Mouse (Mus musculus) Patski (cell line): Measurements from ENCODE around the gene Ptrh1. TPM values are rescaled to one million over a fixed set of nuclear protein-coding genes. Genes with fewer than 3 reads are reported as not detected.

ENCODE experiments used
- ATAC-seq: fragments of 100-300 bp; one replicate; pipeline ENCODE4 v1.8.0; 2021
- CTCF ChIA-PET: fragments of 350-600 bp; sonication (Branson Sonifier 250); formaldehyde crosslinking; loops from one replicate; lab custom pipeline; 2022; ENCODE audit warnings: inconsistent platforms; lab: Charles Lee
- POLR2A ChIA-PET: fragments of 350-600 bp; sonication (Branson Sonifier 250); formaldehyde crosslinking; loops from one replicate; lab custom pipeline; 2022; ENCODE audit warnings: antibody characterized with exemption, inconsistent platforms; lab: Charles Lee
- DNase-seq: peaks from one replicate; pipeline ENCODE4 v3.0.0-alpha.2; 2011; ENCODE audit warnings: low read depth, low spot score
- H3K27me3 ChIP-seq: fragments of 371-371 bp; one replicate; pipeline ENCODE4 v1.5.1; 2021
- CTCF ChIP-seq: fragments of 100-300 bp; IDR thresholded peaks from one replicate; pipeline ENCODE4 v1.5.1; 2021
- in situ Hi-C: fragments of 300-500 bp; cut with MboI; formaldehyde crosslinking; loops from 3 replicates; pipeline ENCODE4 v1.11.1; 2018; ENCODE audit warnings: low pct_unique_long_range_greater_than_20kb, mixed read lengths
- polyA plus RNA-seq: library from polyadenylated mRNA; unstranded; gene quantifications from one replicate; pipeline ENCODE4 v1.2.3, GENCODE M21; 2021

Gene Ptrh1
- polyA plus RNA-seq, 1 experiment from 2014 or later = 19.5 TPM

GRCm38 (mm10) chr2:32817589-32817988 lies 42.0 kb downstream of the Ptrh1 start:
- no peak for TF ChIP-seq CTCF
- ChIA-PET POLR2A (no interaction called here), CTCF (interaction anchor here (1.0 kb wide), 1 partner anchor 42 kb away, joined by 3 read pairs; no protein-coding TSS in a partner anchor)
- ATAC-seq (no peak), DNase-seq (no peak)
- no peaks in the 10 kb centered on the region for H3K27me3 ChIP-seq
- in situ Hi-C loops = no loop called here

- ATAC-seq = no peak
- ChIA-PET CTCF (interaction anchor here (1.1 to 6.4 kb wide), 2 partner anchors 24 to 36 kb away, joined by 4 to 30 read pairs; no protein-coding TSS in a partner anchor), POLR2A (no interaction called here)
- no peak for DNase-seq
- no peak for TF ChIP-seq CTCF
- no peaks in the 10 kb centered on the region for H3K27me3 ChIP-seq
- in situ Hi-C loops = no loop called here
Observed at GRCm38 (mm10) chr2:32818208-32818607, 42.6 kb downstream of the Ptrh1 start.

- in situ Hi-C loops = no loop called here
- no peaks in the 10 kb centered on the region for H3K27me3 ChIP-seq
- peak; percentile 78 for TF ChIP-seq CTCF
- DNase-seq (no peak), ATAC-seq (peak; percentile 21)
- ChIA-PET POLR2A (no interaction called here), CTCF (interaction anchor here (0.6 to 6.4 kb wide), 7 partner anchors 14 to 43 kb away, joined by 3 to 30 read pairs (median 3); no protein-coding TSS in a partner anchor)
Observed at GRCm38 (mm10) chr2:32821041-32821802, 45.6 kb downstream of the Ptrh1 start.

GRCm38 (mm10) chr2:32822643-32823042 lies 47.1 kb downstream of the Ptrh1 start:
- POLR2A ChIA-PET = no interaction called here
- CTCF ChIA-PET = interaction anchor here (2.1 to 6.4 kb wide), 2 partner anchors 32 to 35 kb away, joined by 6 to 30 read pairs; no protein-coding TSS in a partner anchor
- no peaks in the 10 kb centered on the region for H3K27me3 ChIP-seq
- DNase-seq = no peak
- in situ Hi-C loops = no loop called here
- no peak for TF ChIP-seq CTCF
- no peak for ATAC-seq

GRCm38 (mm10) chr2:32823153-32823552 lies 47.6 kb downstream of the Ptrh1 start:
- no peak for TF ChIP-seq CTCF
- no peaks in the 10 kb centered on the region for H3K27me3 ChIP-seq
- POLR2A ChIA-PET = no interaction called here
- DNase-seq (no peak), ATAC-seq (no peak)
- CTCF ChIA-PET = interaction anchor here (1.0 to 6.4 kb wide), 3 partner anchors 12 to 34 kb away, joined by 3 to 30 read pairs (median 6); no protein-coding TSS in a partner anchor
- in situ Hi-C loops = no loop called here

GRCm38 (mm10) chr2:32823579-32824154 lies 48.1 kb downstream of the Ptrh1 start:
- DNase-seq = no peak
- H3K27me3 ChIP-seq = no peaks in the 10 kb centered on the region
- in situ Hi-C loops = no loop called here
- POLR2A ChIA-PET = no interaction called here
- CTCF ChIA-PET = interaction anchor here (1.0 to 6.4 kb wide), 3 partner anchors 13 to 34 kb away, joined by 3 to 30 read pairs (median 6); no protein-coding TSS in a partner anchor
- no peak for ATAC-seq
- TF ChIP-seq CTCF = no peak

GRCm38 (mm10) chr2:32824181-32824580 lies 48.6 kb downstream of the Ptrh1 start:
- no peaks in the 10 kb centered on the region for H3K27me3 ChIP-seq
- ATAC-seq (no peak), DNase-seq (no peak)
- no peak for TF ChIP-seq CTCF
- CTCF ChIA-PET = interaction anchor here (1.0 to 6.4 kb wide), 3 partner anchors 13 to 30 kb away, joined by 3 to 30 read pairs (median 22); no protein-coding TSS in a partner anchor
- POLR2A ChIA-PET = no interaction called here
- in situ Hi-C loops = no loop called here

- TF ChIP-seq CTCF = no peak
- no peak for DNase-seq
- in situ Hi-C loops = no loop called here
- no peaks in the 10 kb centered on the region for H3K27me3 ChIP-seq
- ChIA-PET CTCF (interaction anchor here (3.4 kb wide), 1 partner anchor 19 kb away, joined by 22 read pairs; no protein-coding TSS in a partner anchor), POLR2A (no interaction called here)
- no peak for ATAC-seq
Observed at GRCm38 (mm10) chr2:32824778-32825177, 49.2 kb downstream of the Ptrh1 start.

GRCm38 (mm10) chr2:32825796-32826195 lies 50.2 kb downstream of the Ptrh1 start:
- ATAC-seq (no peak), DNase-seq (no peak)
- in situ Hi-C loops = no loop called here
- ChIA-PET POLR2A (no interaction called here), CTCF (interaction anchor here (0.9 to 3.4 kb wide), 2 partner anchors 18 to 33 kb away, joined by 3 to 22 read pairs; no protein-coding TSS in a partner anchor)
- H3K27me3 ChIP-seq = no peaks in the 10 kb centered on the region
- TF ChIP-seq CTCF = no peak

Other genes with a start within 250 kb of the Ptrh1 start
- gene Fam102a, start 240.5 kb upstream of the Ptrh1 start, polyA plus RNA-seq = 11.8 TPM
- gene Dpm2, start 204.9 kb upstream of the Ptrh1 start, polyA plus RNA-seq = 59.3 TPM
- 0.47 TPM for gene Pip5kl1, start 201.0 kb upstream of the Ptrh1 start, polyA plus RNA-seq
- gene 9430097D07Rik, start 200.1 kb upstream of the Ptrh1 start, polyA plus RNA-seq = 0.08 TPM
- 28.8 TPM for gene St6galnac4, start 188.7 kb upstream of the Ptrh1 start, polyA plus RNA-seq
- gene St6galnac6, start 176.1 kb upstream of the Ptrh1 start, polyA plus RNA-seq = 38.2 TPM
- 99.0 TPM for gene Ak1, start 154.0 kb upstream of the Ptrh1 start, polyA plus RNA-seq
- gene Eng, start 129.2 kb upstream of the Ptrh1 start, polyA plus RNA-seq = 1.5 TPM
- gene Fpgs, start 71.6 kb upstream of the Ptrh1 start, polyA plus RNA-seq = 28.9 TPM
- gene Cdk9, start 62.7 kb upstream of the Ptrh1 start, polyA plus RNA-seq = 93.3 TPM
- 3.6 TPM for gene Sh2d3c, start 54.7 kb upstream of the Ptrh1 start, polyA plus RNA-seq
- not detected for gene 6330409D20Rik, start 34.8 kb upstream of the Ptrh1 start, polyA plus RNA-seq
- gene Tor2a, start 18.6 kb upstream of the Ptrh1 start, polyA plus RNA-seq = 66.0 TPM
- 2.8 TPM for gene Ttc16, start 153 bp upstream of the Ptrh1 start, polyA plus RNA-seq
- gene Cfap157, start 8.6 kb downstream of the Ptrh1 start, polyA plus RNA-seq = 1.8 TPM
- 30.1 TPM for gene Stxbp1, start 71.5 kb downstream of the Ptrh1 start, polyA plus RNA-seq
- 170 TPM for gene Fam129b, start 100.3 kb downstream of the Ptrh1 start, polyA plus RNA-seq
- gene Rpl12, start 185.8 kb downstream of the Ptrh1 start, polyA plus RNA-seq = 52.5 TPM
- 29.3 TPM for gene Lrsam1, start 185.8 kb downstream of the Ptrh1 start, polyA plus RNA-seq
- gene Slc2a8, start 206.3 kb downstream of the Ptrh1 start, polyA plus RNA-seq = 21.5 TPM